Mouse (Mus musculus): ENCODE measurements around the gene Atf5.

GRCm38 (mm10) chr7:44839491-44840191, 23.2 kb upstream of the Atf5 start:
- no peak for TF ChIP-seq CTCF (IDR thresholded peaks at IDR 0.05; ENCODE audit: borderline replicate concordance, control insufficient read depth, extremely low read depth, insufficient read depth, low read length, poor library complexity)
- TF ChIP-seq POLR2A (IDR thresholded peaks at IDR 0.05; ENCODE audit: control insufficient read depth, extremely low read depth, insufficient read depth, low read length, poor library complexity), result no peak

Measured in thymus, adult 2 months (tissue).